Mouse (Mus musculus) heart, postnatal 0 days (tissue): ENCODE results near the gene Gm20449. TPM values are rescaled to one million over a fixed set of nuclear protein-coding genes. Genes with fewer than 3 reads are reported as not detected.
"Not testable (repeated sequence)": the region's sequence is repeated elsewhere in the genome, so short reads cannot be mapped to it uniquely, and the experiment has no call there.

Experiments used
- ATAC-seq: fragments of 200-750 bp; cut with Nextera tagmentation; 2 replicates; pipeline ENCODE4 v1.8.0; 2017; ENCODE audit warnings: low read depth, moderate number of reproducible peaks, moderate library complexity; ENCODE audit not compliant: insufficient read depth
- DNase-seq: peaks from one replicate; pipeline ENCODE4 v3.0.0-alpha.2; 2016; ENCODE audit warnings: low spot score
- H3K27ac ChIP-seq: fragments of 300-500 bp; sonication (generic); 2 replicates; pipeline ENCODE4 v1.5.1; 2014; ENCODE audit warnings: low read depth, mild to moderate bottlenecking
- H3K27me3 ChIP-seq: fragments of 300-500 bp; sonication (generic); 2 replicates; pipeline ENCODE4 v1.6.1; 2014; ENCODE audit warnings: low read length, mixed read lengths; ENCODE audit not compliant: control insufficient read depth, insufficient read depth
- H3K36me3 ChIP-seq: fragments of 300-500 bp; sonication (generic); replicated peaks from 2 replicates; pipeline ENCODE4 v1.6.1; 2014; ENCODE audit warnings: low read length, mixed read lengths; ENCODE audit not compliant: control insufficient read depth, insufficient read depth
- H3K4me1 ChIP-seq: fragments of 300-500 bp; sonication (generic); 2 replicates; pipeline ENCODE4 v1.6.1; 2014; ENCODE audit warnings: antibody characterized with exemption; ENCODE audit not compliant: control insufficient read depth, insufficient read depth
- H3K4me2 ChIP-seq: fragments of 300-500 bp; sonication (generic); 2 replicates; pipeline ENCODE4 v1.6.1; 2014; ENCODE audit warnings: low read depth, mild to moderate bottlenecking, low read length, moderate library complexity
- H3K4me3 ChIP-seq: fragments of 300-500 bp; sonication (generic); 2 replicates; pipeline ENCODE4 v1.5.1; 2014; ENCODE audit warnings: low read depth, low read length
- H3K9ac ChIP-seq: fragments of 300-500 bp; sonication (generic); replicated peaks from 2 replicates; pipeline ENCODE4 v1.6.1; 2014; ENCODE audit warnings: low read depth, low read length, mixed read lengths
- H3K9me3 ChIP-seq: fragments of 300-500 bp; sonication (generic); replicated peaks from 2 replicates; pipeline ENCODE4 v1.6.1; 2016; ENCODE audit warnings: low read length; ENCODE audit not compliant: control insufficient read depth
- CTCF ChIP-seq: IDR thresholded peaks from 2 replicates; pipeline ENCODE4 v1.5.1; 2016; ENCODE audit warnings: antibody characterized with exemption, control low read depth, low read depth
- EP300 ChIP-seq: IDR thresholded peaks from 2 replicates; pipeline ENCODE4 v1.6.1; 2016; ENCODE audit warnings: antibody characterized with exemption, low read depth
- WGBS: fragments of 180-500 bp; shearing (Covaris S2); extraction: QIAGEN DNeasy Blood & Tissue Kit; methylation state at CpG from one replicate; pipeline ENCODE4 v1.1.7; 2014; 5-methylcytosine and 5-hydroxymethylcytosine counted together
- polyA plus RNA-seq: library from polyadenylated mRNA; unstranded; fragments of >200 nt; fragmentation: Nextera tagmentation; extraction: Ambion mirVana; gene quantifications from 2 replicates; pipeline ENCODE4 v1.2.1, GENCODE M21; 2015
- total RNA-seq: library from RNA; depleted of rRNA; stranded (reverse); fragments of >200 nt; gene quantifications from 2 replicates; pipeline ENCODE4 v1.2.3, GENCODE M21; 2014; ENCODE audit warnings: low replicate concordance; rRNA removed

The Gm20449 gene
- total RNA-seq (1.1 TPM in 1 of 2 replicates, not detected in the other), polyA plus RNA-seq (0.04 TPM in 1 of 2 replicates, not detected in the other)

GRCm38 (mm10) chr7:41499389-41500049 lies at the start of gene Gm20449, which contains the start of gene AW146154:
TSS of gene Gm20449 (minus strand) at chr7:41499417.
TSS of gene AW146154 (minus strand) at chr7:41499890.
- peak within 1 kb of the TSS; percentile 71 for H3K27ac ChIP-seq
- 0% methylated on average over 18 of the region's 18 CpGs for WGBS
- peak; percentile 98 for ATAC-seq

GRCm38 (mm10) chr7:41512672-41513071 lies 13.5 kb upstream of the Gm20449 start:
- WGBS, result 83% methylated on average over 3 of the region's 3 CpGs
- no peak for DNase-seq
- no peak for ATAC-seq
- TF ChIP-seq CTCF (no peak), EP300 (no peak)
- H3K27me3 ChIP-seq, result no peaks in the 10 kb centered on the region
- no peak overlapping the region for H3K4me2 ChIP-seq
- H3K4me3 ChIP-seq, result no peak overlapping the region
- H3K9me3 ChIP-seq, result no peaks in the 10 kb centered on the region
- H3K9ac ChIP-seq, result no peak overlapping the region
- no peaks in the 10 kb centered on the region for H3K36me3 ChIP-seq
- H3K27ac ChIP-seq, result no peak overlapping the region
- no peaks in the 10 kb centered on the region for H3K4me1 ChIP-seq

More at GRCm38 (mm10) chr7:41499389-41500049, at the start of gene Gm20449, which contains the start of gene AW146154:
- Histone ChIP-seq H3K4me3 (peak within 1 kb of the TSS; percentile 68), H3K4me1 (0 out of 2 replicates have a peak, but pooled peaks cover 3% of the 10 kb centered on the region), H3K4me2 (peak within 1 kb of the TSS; percentile 92), H3K9ac (peak within 1 kb of the TSS; percentile 55), H3K36me3 (no peaks in the 10 kb centered on the region), H3K27me3 (no peaks in the 10 kb centered on the region), H3K9me3 (no peaks in the 10 kb centered on the region)
- peak; percentile 91 for DNase-seq
- TF ChIP-seq CTCF (no peak), EP300 (no peak)

- TF ChIP-seq EP300 (no peak), CTCF (no peak)
- DNase-seq, result no peak
- no peaks in the 10 kb centered on the region for H3K27me3 ChIP-seq
- H3K36me3 ChIP-seq, result no peaks in the 10 kb centered on the region
- ATAC-seq, result no peak
- H3K4me3 ChIP-seq, result no peak overlapping the region
- H3K27ac ChIP-seq, result no peak overlapping the region
- H3K4me1 ChIP-seq, result no peaks in the 10 kb centered on the region
- no peak overlapping the region for H3K4me2 ChIP-seq
- no peaks in the 10 kb centered on the region for H3K9me3 ChIP-seq
- WGBS, result 10% methylated on average over 1 of the region's 1 CpGs
- no peak overlapping the region for H3K9ac ChIP-seq
Measured at GRCm38 (mm10) chr7:41512207-41512606, 13.0 kb upstream of the Gm20449 start.

GRCm38 (mm10) chr7:41502402-41502801 lies 3.2 kb upstream of the Gm20449 start:
- no peaks in the 10 kb centered on the region for H3K27me3 ChIP-seq
- no peaks in the 10 kb centered on the region for H3K36me3 ChIP-seq
- H3K4me1 ChIP-seq, result 0 out of 2 replicates have a peak, but pooled peaks cover 3% of the 10 kb centered on the region
- ATAC-seq (no peak), DNase-seq (no peak)
- H3K9ac ChIP-seq, result no peak overlapping the region
- TF ChIP-seq CTCF (no peak), EP300 (no peak)
- H3K4me2 ChIP-seq, result no peak overlapping the region
- H3K9me3 ChIP-seq, result no peaks in the 10 kb centered on the region
- 41% methylated on average over 1 of the region's 1 CpGs for WGBS
- no peak overlapping the region for H3K4me3 ChIP-seq
- H3K27ac ChIP-seq, result no peak overlapping the region

- H3K27ac ChIP-seq, result no peak overlapping the region
- WGBS, result 13% methylated on average over 22 of the region's 22 CpGs
- DNase-seq (peak; percentile 30), ATAC-seq (no peak)
- TF ChIP-seq CTCF (peak; percentile 24; the same call in 1 of the 2 replicates), EP300 (no peak)
- H3K27me3 ChIP-seq, result no peaks in the 10 kb centered on the region
- 0 out of 2 replicates have a peak overlapping the region, but pooled peaks have one; percentile 25 for H3K9ac ChIP-seq
- H3K4me2 ChIP-seq, result peak overlapping the region; percentile 92
- no peaks in the 10 kb centered on the region for H3K9me3 ChIP-seq
- H3K4me1 ChIP-seq, result 0 out of 2 replicates have a peak, but pooled peaks cover 3% of the 10 kb centered on the region
- H3K36me3 ChIP-seq, result no peaks in the 10 kb centered on the region
- peak overlapping the region; percentile 68 for H3K4me3 ChIP-seq
Measured at GRCm38 (mm10) chr7:41500151-41500934, 1.1 kb upstream of the Gm20449 start.

- Histone ChIP-seq H3K4me3 (peak overlapping the region; percentile 68), H3K4me2 (peak overlapping the region; percentile 92), H3K9ac (peak overlapping the region; percentile 55), H3K27ac (peak overlapping the region; percentile 71)
- WGBS, result under 1% methylated on average over 6 of the region's 6 CpGs
- H3K9me3 ChIP-seq, H3K36me3 ChIP-seq, H3K4me1 ChIP-seq, ATAC-seq, DNase-seq, H3K27me3 ChIP-seq: not testable (repeated sequence)
Measured at GRCm38 (mm10) chr7:41499018-41499388, 214 bp downstream of the Gm20449 start.

- DNase-seq, H3K4me1 ChIP-seq, ATAC-seq, H3K27ac ChIP-seq, H3K36me3 ChIP-seq, H3K9me3 ChIP-seq, H3K27me3 ChIP-seq: not testable (repeated sequence)
- Histone ChIP-seq H3K4me3 (peak overlapping the region; percentile 68), H3K4me2 (peak overlapping the region; percentile 92), H3K9ac (peak overlapping the region; percentile 55; the same call in 1 of the 2 replicates)
- WGBS, result 55% methylated on average over 2 of the region's 4 CpGs
Measured at GRCm38 (mm10) chr7:41498464-41498863, 753 bp downstream of the Gm20449 start.
